Mouse (Mus musculus) kidney, postnatal 0 days (tissue): ENCODE measurements at regions not wholly inside any gene's neighbourhood (a gene's known extent, or its start where the extent isn't known, plus 50 kb on each side); places are given as distances from the start of the nearest gene placed in this dataset.

ENCODE experiments used
- ATAC-seq: fragments of 200-750 bp; cut with Nextera tagmentation; replicated peaks from 2 replicates; pipeline ENCODE4 v1.8.0; 2017; ENCODE audit warnings: low read depth, moderate number of reproducible peaks, moderate TSS enrichment, moderate library complexity; ENCODE audit not compliant: low FRiP score
- DNase-seq: peaks from one replicate; pipeline ENCODE4 v3.0.0-alpha.2; 2016; ENCODE audit warnings: low spot score
- H3K27ac ChIP-seq: fragments of 300-500 bp; sonication (generic); 2 replicates; pipeline ENCODE4 v1.5.1; 2014; ENCODE audit warnings: mild to moderate bottlenecking
- H3K27me3 ChIP-seq: fragments of 300-500 bp; sonication (generic); 2 replicates; pipeline ENCODE4 v1.6.1; 2014; ENCODE audit warnings: low read length, mixed read lengths; ENCODE audit not compliant: insufficient read depth
- H3K36me3 ChIP-seq: fragments of 300-500 bp; sonication (generic); 2 replicates; pipeline ENCODE4 v1.6.1; 2014; ENCODE audit warnings: low read length, mixed read lengths; ENCODE audit not compliant: insufficient read depth
- H3K4me1 ChIP-seq: fragments of 300-500 bp; sonication (generic); replicated peaks from 2 replicates; pipeline ENCODE4 v1.6.1; 2014; ENCODE audit warnings: antibody characterized with exemption, low read length, mixed read lengths; ENCODE audit not compliant: insufficient read depth
- H3K4me2 ChIP-seq: fragments of 300-500 bp; sonication (generic); 2 replicates; pipeline ENCODE4 v1.6.1; 2014; ENCODE audit warnings: mild to moderate bottlenecking, low read length, moderate library complexity, mixed read lengths
- H3K4me3 ChIP-seq: fragments of 300-500 bp; sonication (generic); replicated peaks from 2 replicates; pipeline ENCODE4 v1.5.1; 2014; ENCODE audit warnings: low read depth, low read length
- H3K9ac ChIP-seq: fragments of 300-500 bp; sonication (generic); 2 replicates; pipeline ENCODE4 v1.6.1; 2014; ENCODE audit warnings: low read depth, low read length
- H3K9me3 ChIP-seq: fragments of 300-500 bp; sonication (generic); replicated peaks from 2 replicates; pipeline ENCODE4 v1.6.1; 2016; ENCODE audit warnings: low read length, inconsistent platforms, mixed read lengths
- CTCF ChIP-seq: IDR thresholded peaks from 2 replicates; pipeline ENCODE4 v1.5.1; 2016; ENCODE audit warnings: antibody characterized with exemption, low read depth, mild to moderate bottlenecking, moderate library complexity
- WGBS: fragments of 180-500 bp; shearing (Covaris S2); extraction: QIAGEN DNeasy Blood & Tissue Kit; methylation state at CpG from one replicate; pipeline ENCODE4 v1.1.7; 2014; 5-methylcytosine and 5-hydroxymethylcytosine counted together

GRCm38 (mm10) chr1:133981185-133981584 is 55.9 kb upstream of the Fmod start:
- ATAC-seq (no peak), DNase-seq (no peak)
- H3K36me3 ChIP-seq, result no peaks in the 10 kb centered on the region
- H3K4me1 ChIP-seq, result 0 out of 2 replicates have a peak, but pooled peaks cover 4% of the 10 kb centered on the region
- no peak overlapping the region for H3K4me3 ChIP-seq
- no peak for TF ChIP-seq CTCF
- no peak overlapping the region for H3K4me2 ChIP-seq
- no peak overlapping the region for H3K9ac ChIP-seq
- 90% methylated on average over 4 of the region's 4 CpGs for WGBS
- no peak overlapping the region for H3K27ac ChIP-seq
- H3K9me3 ChIP-seq, result no peaks in the 10 kb centered on the region
- no peaks in the 10 kb centered on the region for H3K27me3 ChIP-seq

GRCm38 (mm10) chr1:133978271-133978988 is 57.2 kb upstream of the Prelp start:
- Histone ChIP-seq H3K9ac (no peak overlapping the region), H3K27ac (no peak overlapping the region), H3K27me3 (no peaks in the 10 kb centered on the region), H3K9me3 (no peaks in the 10 kb centered on the region), H3K4me1 (0 out of 2 replicates have a peak, but pooled peaks cover 4% of the 10 kb centered on the region), H3K4me2 (no peak overlapping the region), H3K36me3 (no peaks in the 10 kb centered on the region), H3K4me3 (no peak overlapping the region)
- 33% methylated on average over 10 of the region's 11 CpGs for WGBS
- TF ChIP-seq CTCF, result no peak
- DNase-seq (peak; percentile 53), ATAC-seq (peak; percentile 49; the same call in 1 of the 2 replicates)

- no peak for TF ChIP-seq CTCF
- no peak for ATAC-seq
- H3K4me2 ChIP-seq, result no peak overlapping the region
- no peak overlapping the region for H3K4me3 ChIP-seq
- 68% methylated on average over 7 of the region's 7 CpGs for WGBS
- H3K27me3 ChIP-seq, result no peaks in the 10 kb centered on the region
- no peaks in the 10 kb centered on the region for H3K36me3 ChIP-seq
- no peak for DNase-seq
- no peak overlapping the region for H3K27ac ChIP-seq
- 0 out of 2 replicates have a peak, but pooled peaks cover 7% of the 10 kb centered on the region for H3K4me1 ChIP-seq
- H3K9me3 ChIP-seq, result no peaks in the 10 kb centered on the region
- H3K9ac ChIP-seq, result no peak overlapping the region
These were observed 56.0 kb upstream of the Prelp start for GRCm38 (mm10) chr1:133977260-133977659.

- no peaks in the 10 kb centered on the region for H3K9me3 ChIP-seq
- 87% methylated on average over 2 of the region's 2 CpGs for WGBS
- no peak for DNase-seq
- ATAC-seq, result no peak
- H3K9ac ChIP-seq, result no peak overlapping the region
- no peaks in the 10 kb centered on the region for H3K27me3 ChIP-seq
- no peak for TF ChIP-seq CTCF
- peaks cover 8% of the 10 kb centered on the region; the same call in 1 of the 2 replicates for H3K4me1 ChIP-seq
- H3K27ac ChIP-seq, result no peak overlapping the region
- H3K4me3 ChIP-seq, result no peak overlapping the region
- no peaks in the 10 kb centered on the region for H3K36me3 ChIP-seq
- H3K4me2 ChIP-seq, result no peak overlapping the region
These were observed 52.6 kb upstream of the Prelp start for GRCm38 (mm10) chr1:133973801-133974200.

- no peak for TF ChIP-seq CTCF
- no peaks in the 10 kb centered on the region for H3K27me3 ChIP-seq
- H3K9ac ChIP-seq, result no peak overlapping the region
- no peak overlapping the region for H3K27ac ChIP-seq
- 42% methylated on average over 3 of the region's 3 CpGs for WGBS
- no peak for DNase-seq
- no peaks in the 10 kb centered on the region for H3K9me3 ChIP-seq
- H3K4me2 ChIP-seq, result no peak overlapping the region
- H3K4me1 ChIP-seq, result peaks cover 8% of the 10 kb centered on the region
- ATAC-seq, result no peak
- H3K36me3 ChIP-seq, result no peaks in the 10 kb centered on the region
- H3K4me3 ChIP-seq, result no peak overlapping the region
These were observed 50.1 kb upstream of the Prelp start for GRCm38 (mm10) chr1:133971290-133971689.
